Mouse (Mus musculus): ENCODE measurements at regions not wholly inside any gene's neighbourhood (a gene's known extent, or its start where the extent isn't known, plus 50 kb on each side); places are given as distances from the start of the nearest gene placed in this dataset.

DNA sequence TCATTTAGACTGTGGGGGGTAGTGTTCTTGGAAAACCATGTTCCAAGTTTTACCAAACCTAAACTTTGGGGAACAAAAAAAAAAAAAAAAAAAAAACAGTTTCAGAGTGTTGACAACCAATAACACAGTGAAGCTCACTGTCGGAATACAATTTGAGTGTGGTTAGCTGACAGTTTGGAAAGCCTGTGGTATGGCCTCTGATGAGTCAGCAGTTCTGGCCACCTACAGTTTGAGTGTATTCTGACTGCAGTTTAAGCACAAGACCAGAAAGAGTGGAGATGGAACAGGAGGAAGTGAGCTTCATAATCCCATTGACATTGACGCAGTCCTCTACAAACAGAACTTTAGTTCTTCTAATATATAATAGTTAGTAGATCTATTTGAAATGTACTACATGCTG lies 303.0 kb downstream of the Inhba start:
- in situ Hi-C loops (cut with MboI; ENCODE audit: low sequenced_read_pairs): no loop called here

DNA sequence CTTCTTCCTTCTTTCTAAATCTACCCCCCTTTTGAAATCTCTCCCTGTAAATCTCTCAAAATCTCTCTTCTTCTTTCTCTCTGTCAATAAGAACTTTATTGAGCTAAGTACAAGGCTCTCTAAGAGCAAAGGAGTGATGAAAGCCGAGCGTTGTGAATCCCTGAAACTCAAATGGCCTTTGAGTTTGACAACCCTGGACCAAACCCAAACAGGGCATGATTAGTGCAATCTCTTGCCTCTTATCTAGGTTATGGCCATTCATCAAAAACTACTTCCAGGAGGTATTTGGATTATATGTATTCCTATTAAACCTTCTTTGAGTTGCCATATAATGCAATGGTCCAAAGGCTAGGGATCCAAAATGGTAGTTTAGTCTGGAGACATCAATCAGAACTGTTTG lies 304.0 kb downstream of the Inhba start:
- in situ Hi-C loops (cut with MboI; ENCODE audit: low sequenced_read_pairs): no loop called here

DNA sequence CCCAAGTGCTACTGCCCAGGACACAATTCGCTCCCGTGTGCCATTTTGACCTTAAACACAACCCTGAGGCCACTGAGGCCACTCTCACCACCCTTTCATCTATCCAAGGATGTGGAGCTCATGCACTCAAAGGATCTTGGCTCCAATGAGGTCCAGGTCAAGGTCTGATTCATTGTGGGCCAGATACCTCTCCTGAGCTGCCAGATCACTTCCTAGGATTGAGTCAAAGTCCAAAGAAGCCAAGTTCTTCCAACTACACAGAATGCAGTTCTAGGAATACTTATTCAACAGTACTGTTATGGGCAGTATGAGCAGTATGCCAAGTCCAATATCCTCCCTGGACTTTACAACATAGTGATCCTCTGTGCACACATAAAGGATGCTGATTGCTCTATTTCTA lies 304.9 kb downstream of the Inhba start:
- in situ Hi-C loops (cut with MboI; ENCODE audit: low sequenced_read_pairs): no loop called here

DNA sequence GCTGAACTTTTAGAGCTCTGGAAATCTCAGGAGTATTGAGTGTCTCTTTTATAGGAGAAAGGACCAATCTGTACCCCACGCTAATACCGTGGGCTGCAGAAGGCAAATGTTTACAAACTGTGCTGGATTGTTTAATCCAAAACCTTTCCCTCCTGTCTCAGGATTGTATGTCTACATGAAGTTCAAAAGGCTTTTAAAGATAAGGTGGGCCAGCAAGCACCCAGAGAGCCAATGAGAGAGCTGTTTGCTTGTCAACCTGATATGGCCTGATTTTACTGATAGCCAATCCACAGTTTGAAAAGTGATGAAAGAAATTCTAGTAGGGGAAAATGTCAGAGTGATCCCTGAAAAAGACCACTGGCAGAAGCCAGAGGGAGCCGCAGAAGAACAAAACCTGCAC lies 305.8 kb downstream of the Inhba start:
- in situ Hi-C loops (cut with MboI; ENCODE audit: low sequenced_read_pairs): no loop called here

DNA sequence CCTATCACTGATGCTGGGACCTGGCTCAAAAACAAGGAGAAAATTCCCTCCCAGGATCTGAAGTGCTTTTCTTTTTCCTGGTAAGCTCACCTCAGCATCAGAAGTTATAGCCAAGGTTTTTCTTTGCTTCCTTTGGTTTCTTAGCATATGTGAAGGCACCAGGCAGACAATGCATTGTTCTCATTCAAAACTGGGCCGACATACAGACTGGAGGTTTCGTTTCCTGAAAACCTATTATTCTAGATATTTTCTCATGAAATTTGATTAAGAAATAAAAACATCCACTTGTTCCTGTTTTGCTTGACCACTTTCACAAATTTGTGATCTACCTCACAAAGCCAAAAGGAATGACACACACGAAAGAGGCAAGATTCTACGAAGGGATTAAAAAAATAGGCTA lies 308.7 kb downstream of the Inhba start:
- in situ Hi-C loops (cut with MboI; ENCODE audit: low sequenced_read_pairs): no loop called here

DNA sequence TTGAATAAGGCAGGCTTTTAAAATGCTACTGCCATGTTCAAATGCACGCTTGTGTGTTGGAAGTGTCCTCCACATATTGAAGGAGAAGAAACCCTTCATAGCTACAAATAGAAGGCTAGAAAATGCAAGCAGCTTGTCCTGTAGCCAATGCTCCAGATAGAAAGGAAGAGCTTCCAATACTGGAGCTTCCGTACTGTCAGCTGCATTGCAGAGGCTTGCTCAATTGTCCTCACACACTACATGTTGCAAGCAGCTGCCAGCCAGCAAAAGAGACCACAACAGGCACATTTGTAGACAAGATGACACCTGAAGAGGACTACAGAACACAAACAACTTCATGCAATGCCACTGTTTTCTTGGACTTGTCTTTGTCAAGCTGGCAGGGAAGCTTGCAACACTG lies 314.0 kb downstream of the Inhba start:
- in situ Hi-C loops (cut with MboI; ENCODE audit: low sequenced_read_pairs): no loop called here

DNA sequence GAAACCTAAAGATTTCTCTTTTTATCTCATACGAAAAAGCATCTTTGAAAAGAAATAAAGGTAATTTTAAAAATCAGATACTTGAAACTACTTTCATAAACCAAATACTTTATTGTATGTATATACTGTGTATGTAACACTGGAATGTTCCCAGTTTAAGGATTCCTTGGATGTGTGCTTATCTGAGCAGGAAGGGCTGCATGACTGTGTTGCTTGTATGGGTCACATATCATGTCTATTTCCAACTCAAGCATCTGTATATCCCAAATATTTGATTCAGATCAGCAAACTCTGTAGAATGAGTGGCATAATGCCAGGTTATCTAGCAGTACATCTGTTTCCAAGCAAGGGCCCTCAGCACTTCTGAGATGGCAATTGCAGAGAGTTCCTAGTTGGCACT lies 330.1 kb downstream of the Inhba start:
- in situ Hi-C loops (cut with MboI; ENCODE audit: low sequenced_read_pairs): no loop called here

DNA sequence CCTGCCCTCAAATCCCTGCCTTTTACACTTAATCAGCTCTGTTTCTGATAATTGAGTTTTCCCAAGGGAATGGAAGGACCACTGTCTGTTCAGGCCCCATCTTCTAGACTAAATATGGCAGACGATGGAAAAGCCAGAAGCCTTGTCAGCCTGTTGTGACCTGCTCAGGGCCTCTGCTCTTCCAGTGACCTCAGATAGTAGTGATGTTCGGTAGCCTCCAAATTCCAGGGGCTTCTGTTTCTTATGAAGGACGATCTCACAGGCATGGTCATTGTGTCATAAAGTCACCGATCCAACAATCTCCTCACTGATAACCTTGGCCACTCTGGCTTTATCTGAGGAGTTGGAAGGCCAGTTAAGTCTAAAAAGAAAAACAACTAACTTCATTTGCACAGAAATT lies 330.5 kb downstream of the Inhba start:
- in situ Hi-C loops (cut with MboI; ENCODE audit: low sequenced_read_pairs): no loop called here

DNA sequence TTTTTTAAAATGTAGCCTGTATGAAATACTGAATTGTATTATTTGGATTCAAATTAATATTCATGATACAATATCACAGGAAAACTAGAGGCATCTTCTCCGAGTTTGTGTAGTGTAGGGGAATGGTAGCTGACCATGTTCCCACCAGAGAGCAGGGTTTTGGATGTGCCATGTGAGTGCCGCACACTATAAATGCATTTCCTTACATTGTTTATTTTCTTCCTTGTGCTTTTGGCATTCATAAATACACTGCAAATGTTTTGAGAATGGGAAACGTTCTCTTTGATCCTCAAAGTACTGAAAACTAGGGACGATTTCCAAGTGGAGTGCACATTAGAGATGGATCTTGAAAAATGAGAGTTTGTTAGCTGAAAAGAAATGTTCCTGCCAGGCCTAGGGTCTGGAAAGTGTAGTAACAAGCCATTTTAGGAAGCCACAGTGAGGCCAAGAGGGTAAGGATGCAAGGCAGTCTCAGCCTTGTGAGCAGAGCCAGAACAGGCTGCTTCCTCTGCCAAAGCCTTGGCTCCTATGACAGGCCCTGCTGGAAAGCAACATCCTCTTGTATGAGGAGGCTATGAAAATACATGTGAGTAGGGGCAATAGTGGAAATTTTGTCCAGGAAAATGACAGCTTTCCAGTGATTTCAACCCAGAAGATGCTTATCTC lies 331.8 kb downstream of the Inhba start:
- in situ Hi-C loops (cut with MboI; ENCODE audit: low sequenced_read_pairs): no loop called here

DNA sequence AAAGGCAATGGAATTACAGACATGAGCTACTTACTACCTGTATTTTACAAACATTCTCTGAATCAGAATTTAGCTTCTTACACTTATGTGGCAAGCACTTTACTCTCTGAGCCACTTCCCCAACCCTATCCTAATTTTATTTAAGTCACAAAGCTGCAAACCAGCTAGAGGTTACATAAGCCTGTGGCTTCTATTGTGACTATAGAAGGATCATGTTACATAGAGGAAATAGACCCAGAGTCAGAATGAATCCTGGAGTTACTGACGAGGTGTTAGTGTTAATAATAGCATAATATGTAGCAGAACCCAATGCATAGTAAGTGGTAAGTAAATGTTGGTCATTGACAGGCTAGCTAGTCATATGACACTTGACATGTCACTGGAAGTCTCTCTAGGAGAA lies 337.7 kb downstream of the Inhba start:
- in situ Hi-C loops (cut with MboI; ENCODE audit: low sequenced_read_pairs): no loop called here

DNA sequence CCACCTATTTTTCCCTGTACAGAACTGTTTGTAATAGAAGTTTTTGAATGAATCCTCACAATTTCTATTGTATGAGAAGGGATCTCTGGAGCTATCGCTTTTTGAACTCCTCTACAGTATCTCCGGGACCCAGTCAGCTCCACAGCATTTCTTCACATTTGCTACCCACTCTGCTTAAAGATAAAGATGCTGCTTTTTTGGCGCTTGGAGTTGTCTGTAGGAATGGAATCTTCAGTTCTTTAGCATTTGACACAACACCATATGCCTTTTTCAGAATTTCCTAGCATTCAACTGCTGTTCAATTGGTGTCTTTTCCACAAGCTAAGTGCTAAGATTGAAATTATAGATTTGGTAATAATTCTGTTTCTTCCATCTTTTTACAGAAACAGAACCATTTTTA lies 338.4 kb downstream of the Inhba start:
- in situ Hi-C loops (cut with MboI; ENCODE audit: low sequenced_read_pairs): no loop called here

DNA sequence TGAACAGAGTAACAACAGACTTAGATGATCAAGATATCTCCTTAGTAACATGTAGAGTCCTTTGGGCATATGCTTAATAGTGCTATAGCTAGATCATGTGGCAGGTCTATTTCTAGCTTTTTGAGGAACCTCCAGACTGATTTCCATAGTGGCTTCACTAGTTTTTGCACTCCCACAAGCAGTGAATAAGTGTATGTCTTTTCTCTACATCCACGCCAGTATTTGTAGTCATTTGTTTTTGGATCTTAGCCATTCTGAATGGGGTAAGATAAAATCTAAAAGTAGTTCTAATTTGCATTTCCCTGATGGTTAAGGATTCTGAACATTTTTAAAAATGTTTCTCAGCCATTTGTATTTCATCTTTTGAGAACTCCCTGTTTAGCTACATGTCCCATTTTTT lies 343.7 kb downstream of the Inhba start:
- in situ Hi-C loops (cut with MboI; ENCODE audit: low sequenced_read_pairs): no loop called here

DNA sequence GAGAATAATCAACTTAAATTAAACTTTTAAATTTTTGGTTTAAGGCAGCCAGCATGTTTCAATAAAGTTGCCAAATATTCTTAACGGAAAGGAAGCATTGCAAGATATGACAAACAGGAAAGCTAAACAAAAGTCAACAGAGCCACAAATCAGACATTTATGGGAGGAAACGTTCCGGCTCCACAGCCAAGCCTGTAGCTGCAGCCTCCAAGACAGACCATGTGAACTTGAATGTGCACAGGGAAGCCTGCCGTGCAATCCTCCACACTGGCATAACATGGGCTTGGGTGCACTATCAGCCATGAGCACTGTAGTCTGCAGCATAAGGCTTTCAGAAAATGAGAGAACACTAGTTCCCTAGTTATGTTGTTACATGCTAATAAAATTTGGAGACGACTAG lies 367.8 kb downstream of the Inhba start:
- in situ Hi-C loops (cut with MboI; ENCODE audit: low sequenced_read_pairs): no loop called here

DNA sequence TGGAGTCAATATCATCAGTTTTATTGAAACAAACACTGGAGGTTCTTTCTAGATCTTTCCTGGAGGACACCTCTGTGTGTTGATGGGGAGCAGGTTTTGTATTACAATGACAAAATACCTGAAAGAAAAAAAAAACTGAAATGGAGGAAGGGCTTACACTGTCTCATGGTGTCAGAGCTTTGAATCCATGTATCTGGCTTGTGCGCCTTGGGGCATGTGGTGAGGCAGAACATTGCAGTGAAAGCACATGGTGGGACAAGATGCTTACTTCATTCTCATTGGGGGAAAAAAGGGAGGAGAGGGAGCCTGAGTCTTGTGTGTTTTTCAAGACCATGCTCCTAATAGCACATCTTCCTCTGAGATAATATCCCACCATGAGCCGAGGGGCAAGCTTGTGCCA lies 368.3 kb downstream of the Inhba start:
- in situ Hi-C loops (cut with MboI; ENCODE audit: low sequenced_read_pairs): no loop called here

DNA sequence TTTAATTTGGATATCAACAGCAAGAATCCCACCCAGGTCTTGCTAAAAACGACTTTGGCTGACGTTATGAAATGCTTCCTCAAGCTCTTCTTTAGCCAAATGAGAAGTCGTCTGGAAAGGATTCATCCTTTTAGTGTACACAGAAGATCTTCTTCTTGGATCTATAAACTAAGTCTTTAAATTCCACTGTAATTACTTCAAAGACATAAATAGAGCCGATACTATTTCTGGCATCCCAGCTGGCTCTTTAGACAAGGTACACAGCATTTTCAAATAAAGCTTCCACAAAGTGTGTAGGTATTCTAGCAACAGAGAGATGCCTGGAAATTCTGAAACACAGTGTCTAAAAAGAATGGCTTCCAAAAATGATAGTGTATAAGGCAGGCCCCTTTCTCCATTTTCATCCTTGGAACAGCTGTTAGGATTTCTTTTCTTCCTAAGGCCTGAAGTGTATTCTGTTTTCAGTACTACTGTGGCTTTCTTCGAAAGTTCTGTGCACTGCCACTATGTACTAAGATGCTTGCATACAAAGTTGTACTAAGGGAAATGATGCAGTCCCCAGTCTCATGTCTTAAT lies 371.4 kb downstream of the Inhba start:
- in situ Hi-C loops (cut with MboI; ENCODE audit: low sequenced_read_pairs): no loop called here

DNA sequence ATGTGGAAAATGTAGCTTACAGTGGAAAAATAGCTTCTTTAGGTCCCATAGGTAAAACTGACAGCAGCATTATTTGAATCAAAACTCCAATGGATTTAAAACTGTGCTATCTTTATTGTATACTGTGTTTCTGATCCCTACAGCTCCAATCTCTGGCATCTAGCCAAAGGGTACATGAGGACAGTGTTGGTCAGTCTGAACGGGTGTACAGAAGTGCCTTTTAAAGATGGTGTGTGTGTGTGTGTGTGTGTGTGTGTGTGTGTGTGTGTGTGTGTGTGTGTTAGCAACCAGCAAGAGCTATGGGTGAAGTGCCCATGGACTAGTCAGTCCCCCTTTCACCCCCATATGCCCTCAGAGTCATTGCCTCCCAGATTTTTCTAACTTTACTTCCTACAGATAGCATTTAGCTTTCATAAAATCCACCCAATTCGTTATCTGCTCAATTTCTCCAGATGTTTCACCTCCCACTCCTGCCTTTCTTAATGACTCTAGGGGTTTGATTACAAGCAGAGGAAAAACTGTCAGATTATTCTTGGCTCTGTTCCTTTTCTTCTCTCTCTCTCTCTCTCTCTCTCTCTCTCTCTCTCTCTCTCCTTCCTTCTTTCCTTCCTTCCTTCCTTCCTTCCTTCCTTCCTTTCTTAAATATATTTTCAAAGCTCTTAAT lies 404.8 kb downstream of the Inhba start:
- in situ Hi-C loops (cut with MboI; ENCODE audit: low sequenced_read_pairs): no loop called here

DNA sequence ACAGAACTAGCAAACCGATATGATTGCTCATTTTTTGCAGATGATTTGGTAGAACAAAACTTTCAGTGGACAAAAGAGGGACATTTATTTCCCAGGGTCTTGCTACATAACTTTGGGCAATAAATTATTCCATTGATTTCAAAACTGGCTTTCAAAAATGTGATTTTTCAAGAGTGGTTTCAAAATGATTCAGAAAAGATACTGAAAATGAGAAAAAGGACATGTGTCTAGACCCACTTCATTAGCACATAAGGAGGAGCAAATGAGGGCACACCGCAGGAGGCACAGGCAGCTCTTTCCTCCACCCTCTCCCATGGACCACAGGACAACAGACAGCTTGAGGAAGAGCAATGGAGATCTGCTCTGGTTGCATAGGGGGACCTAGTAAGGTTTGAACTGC lies 412.5 kb downstream of the Inhba start:
- in situ Hi-C loops (cut with MboI; ENCODE audit: low sequenced_read_pairs): no loop called here

DNA sequence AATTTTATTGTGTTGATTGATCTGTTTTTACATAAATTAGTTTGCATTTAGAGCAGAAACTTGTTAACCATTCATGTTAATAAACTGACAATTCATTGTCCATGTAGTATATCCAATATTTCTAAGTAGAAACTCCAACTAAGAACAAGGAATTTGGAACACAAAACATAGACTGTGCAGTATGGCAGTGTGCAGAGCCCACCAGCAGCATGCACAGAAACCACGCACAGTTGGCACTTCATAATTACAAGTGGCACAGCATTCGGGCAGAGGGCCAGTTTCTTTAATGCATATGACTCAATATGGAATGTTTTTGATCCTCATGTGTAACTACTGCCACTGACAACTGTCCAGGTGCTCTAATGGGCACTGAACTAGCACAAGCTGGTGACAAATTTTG lies 423.8 kb downstream of the Inhba start:
- in situ Hi-C loops (cut with MboI; ENCODE audit: low sequenced_read_pairs): no loop called here

DNA sequence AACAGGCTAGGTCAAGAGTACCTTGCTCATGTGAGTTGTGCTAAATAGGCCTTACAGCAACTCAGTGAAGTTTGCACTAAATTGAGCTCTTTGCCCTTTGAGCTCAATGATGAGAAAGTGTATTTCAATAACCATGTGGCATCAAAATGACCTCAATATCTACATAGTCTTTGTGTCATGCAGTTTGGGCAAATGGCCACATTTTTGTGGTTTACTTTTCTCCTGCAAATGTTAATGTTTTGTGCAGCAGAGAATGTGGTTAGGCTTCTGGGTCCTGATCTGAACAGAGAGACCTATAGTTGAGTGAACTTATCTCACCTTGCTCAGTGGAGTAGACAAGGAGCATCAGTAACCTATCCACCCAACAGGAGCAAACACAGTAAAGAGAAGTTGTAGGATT lies 441.6 kb downstream of the Inhba start:
- in situ Hi-C loops (cut with MboI; ENCODE audit: low sequenced_read_pairs): no loop called here

DNA sequence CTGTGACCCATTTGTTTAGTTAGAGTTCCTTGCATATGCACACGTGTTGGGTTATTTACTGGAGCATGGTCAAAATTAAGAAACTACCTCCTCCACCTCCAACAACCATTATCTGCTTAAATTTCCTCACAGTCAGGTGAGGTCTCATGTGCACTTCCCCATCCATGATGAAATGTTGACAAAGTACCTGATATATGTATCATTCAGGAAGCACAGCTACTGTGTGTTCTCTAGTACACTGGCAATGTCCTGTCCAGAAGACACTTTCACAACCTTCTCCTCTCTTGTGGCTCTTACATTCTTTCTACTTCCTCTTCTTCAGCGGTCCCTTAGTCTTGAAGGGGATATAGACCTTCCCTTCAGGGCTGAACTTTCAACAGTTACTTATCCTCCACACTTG lies 448.1 kb downstream of the Inhba start:
- in situ Hi-C loops (cut with MboI; ENCODE audit: low sequenced_read_pairs): no loop called here

DNA sequence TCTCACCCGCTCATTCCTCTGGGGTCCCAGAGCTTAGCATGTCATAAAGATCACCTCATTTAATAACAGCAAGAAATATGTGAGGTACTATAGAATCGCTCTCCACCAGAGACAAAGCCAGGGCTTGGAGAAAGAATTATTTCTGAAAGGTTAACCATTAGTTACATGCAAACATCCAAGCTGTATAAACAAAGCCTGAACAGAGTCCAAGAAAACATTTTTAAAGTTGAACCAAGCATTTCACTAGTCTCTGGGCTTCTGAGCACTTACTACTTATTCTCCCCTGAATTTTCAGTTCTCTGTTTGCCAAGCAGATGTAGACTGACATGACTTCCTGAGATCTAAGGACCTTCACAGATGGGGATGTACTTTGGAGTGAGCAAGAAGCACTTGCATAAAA lies 450.0 kb downstream of the Inhba start:
- in situ Hi-C loops (cut with MboI; ENCODE audit: low sequenced_read_pairs): no loop called here

DNA sequence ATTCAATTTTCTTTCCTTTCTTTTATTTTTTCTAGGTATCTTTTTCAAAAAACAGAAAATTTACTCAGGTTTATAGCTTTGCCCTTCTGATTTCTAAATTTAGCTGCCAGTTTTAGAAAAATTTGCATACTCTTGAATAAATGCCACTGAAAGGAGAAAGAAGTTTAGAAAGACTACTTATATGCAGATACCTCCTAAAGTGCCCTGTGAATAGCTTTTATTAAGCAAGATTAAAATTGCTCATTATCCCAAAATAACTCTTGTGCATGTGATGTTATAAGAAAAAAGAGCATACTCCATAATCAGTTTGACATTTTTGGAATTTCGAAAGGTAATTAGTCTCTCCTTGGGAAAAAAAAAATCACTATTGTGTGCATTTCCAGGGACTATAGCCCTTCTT lies 453.2 kb downstream of the Inhba start:
- in situ Hi-C loops (cut with MboI; ENCODE audit: low sequenced_read_pairs): no loop called here

DNA sequence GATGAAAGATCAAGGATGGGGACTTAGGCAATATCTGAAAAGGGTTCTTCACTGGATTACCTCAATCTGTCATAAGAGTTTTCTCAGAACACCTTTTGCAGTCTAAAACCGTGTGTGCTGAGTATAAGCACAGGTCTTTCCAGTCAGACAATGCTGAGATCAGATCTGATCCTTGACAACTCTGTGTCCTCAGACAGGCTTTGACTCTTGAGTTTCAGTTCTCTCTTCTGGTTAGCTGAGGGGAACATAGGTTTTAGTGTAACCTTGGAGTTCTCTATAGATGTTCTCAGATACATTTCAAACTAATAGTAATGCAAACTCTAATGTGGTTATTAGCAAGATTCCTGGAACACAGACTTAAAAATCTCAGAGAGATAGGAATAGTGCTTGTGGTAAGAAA lies 453.7 kb downstream of the Inhba start:
- in situ Hi-C loops (cut with MboI; ENCODE audit: low sequenced_read_pairs): no loop called here
